Mouse (Mus musculus): ENCODE results near the gene Rab28. TPM values are rescaled to one million over a fixed set of nuclear protein-coding genes. Genes with fewer than 3 reads are reported as not detected.
"Not testable (repeated sequence)": the region's sequence is repeated elsewhere in the genome, so short reads cannot be mapped to it uniquely, and the experiment has no call there.

Rab28 gene
- polyA plus RNA-seq (2017; shearing (Covaris generic)) = 10 to 100 TPM; 19.1 to 31.4 (median 20.1) TPM

DNA sequence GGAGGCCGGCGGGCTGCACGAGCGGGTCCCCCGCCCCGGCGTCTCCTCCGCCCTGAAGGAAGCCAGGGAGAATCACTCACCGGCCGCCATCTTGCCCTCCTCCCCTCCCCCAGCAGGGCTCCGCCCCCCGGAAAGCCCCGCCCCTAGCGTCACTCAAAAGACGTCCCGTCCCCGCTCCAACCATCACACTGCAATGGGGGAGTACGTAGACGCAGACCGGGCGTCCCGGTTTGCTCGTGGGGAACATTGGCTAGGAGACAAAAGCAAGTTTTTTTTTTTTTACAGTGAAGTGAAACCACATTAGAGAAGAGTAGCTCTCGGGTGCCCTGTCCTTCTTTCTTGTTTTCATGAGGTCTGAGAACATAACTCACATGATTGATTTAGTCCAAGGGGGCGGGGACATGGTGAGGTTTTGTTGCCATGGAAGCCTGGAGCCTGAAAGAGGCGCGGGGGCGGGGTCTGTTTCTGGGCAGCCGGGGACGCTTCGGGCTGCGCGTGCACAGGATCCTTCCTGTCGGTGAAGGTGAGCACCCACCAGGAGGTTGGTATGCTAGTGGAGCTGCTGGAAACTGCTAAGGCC lies at the start of gene Rab28:
Gene Rab28 (minus strand): TSS at position 107 of the 580 bp plus-strand sequence.
- peak; percentile 95 for ATAC-seq

- ATAC-seq = no peak
Measured at GRCm38 (mm10) chr5:41757338-41757737, 49.4 kb upstream of the Rab28 start.

- ATAC-seq = no peak
Measured at GRCm38 (mm10) chr5:41756396-41756795, 48.4 kb upstream of the Rab28 start.

DNA sequence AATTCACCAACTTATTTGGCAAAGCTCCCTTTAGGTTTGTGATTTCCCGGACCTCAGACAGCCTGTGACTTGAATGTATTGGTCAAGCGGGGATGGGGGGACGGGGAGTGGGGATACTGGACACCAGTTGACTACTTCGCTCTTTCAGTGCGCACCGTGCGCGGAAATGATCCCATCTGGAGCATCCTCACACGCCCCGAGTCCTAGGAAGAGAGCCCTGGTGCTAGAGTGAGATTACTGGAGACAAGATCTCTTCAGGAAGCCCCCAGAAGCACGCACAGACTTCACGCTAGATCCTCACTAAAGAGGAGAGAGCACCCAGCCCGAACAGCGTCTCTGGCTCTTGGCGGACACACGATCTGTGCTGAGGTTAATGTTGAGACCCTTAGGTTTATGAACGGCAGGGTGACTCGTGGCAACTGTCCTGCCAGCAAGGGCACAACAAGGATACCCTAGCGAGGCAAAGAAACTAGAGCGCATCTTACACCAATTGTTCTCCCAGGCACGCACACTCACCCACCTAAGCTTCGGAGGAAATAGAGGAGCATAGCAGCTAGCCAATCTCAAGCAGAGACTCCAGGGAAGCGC lies 47.5 kb upstream of the Rab28 start:
- no peak for ATAC-seq

- no peak for ATAC-seq
Measured at GRCm38 (mm10) chr5:41754836-41755235, 46.9 kb upstream of the Rab28 start.

GRCm38 (mm10) chr5:41754226-41754775 lies 46.3 kb upstream of the Rab28 start:
- ATAC-seq = no peak

DNA sequence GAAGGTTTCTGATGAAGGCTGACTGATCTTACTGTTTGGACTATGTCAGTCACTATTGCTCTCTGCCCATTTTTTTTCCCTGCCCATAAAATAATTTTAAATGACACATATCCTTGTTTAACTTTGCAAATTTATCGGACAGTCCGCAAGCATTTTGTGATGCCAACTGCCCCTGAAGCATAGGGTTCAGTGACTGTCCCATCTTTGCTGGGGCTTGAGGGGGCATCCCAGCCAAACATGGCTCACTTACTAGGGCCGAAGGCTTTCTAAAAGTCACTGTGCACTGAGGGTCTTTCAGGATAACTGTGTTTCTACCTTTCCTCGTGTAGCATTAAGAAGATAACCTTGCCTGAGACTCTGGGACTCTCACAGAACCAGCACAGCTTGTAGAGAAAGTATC lies 44.8 kb upstream of the Rab28 start:
- no peak for ATAC-seq

DNA sequence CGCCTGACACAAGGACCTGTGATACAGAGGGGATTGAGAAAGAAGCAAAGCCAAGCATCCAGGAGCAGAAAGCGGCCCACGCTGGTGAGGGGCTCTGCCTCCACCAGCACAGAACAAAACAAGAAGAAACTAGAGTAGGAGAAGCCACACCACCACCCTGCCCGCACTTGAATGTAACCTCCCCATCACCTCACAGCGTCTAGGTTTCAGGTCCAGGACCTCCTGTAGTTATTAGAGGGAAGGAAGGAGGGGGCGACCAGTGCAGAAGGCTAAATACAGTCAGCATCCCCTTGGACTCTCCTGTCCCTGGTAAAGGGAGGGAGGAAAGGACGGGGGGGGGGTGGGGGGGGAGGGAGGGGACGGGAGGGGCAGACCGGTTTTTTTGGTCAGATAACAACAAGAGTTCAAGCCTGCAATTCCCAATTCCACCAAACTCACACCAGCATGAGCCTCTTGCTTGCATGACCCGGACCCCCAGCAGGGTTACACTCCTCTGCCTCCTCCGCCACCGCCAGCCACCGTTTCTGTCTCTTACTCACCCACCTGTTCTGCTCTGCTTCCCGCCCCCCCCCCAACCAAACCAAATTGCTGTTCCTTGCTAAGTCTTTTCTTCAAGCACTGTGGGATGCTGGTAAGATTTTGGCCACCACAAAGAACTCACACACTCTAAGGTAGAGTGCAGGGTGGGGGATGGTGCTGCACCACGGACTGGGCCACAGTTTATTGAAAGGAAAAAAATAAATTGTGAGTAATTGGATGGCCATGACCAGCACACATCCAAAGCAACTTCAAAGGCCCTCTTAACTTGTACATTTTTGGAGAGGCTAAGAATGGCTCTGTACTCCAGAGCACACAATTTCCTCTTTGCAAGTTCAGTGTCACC lies 37.2 kb upstream of the Rab28 start:
- no peak for ATAC-seq

GRCm38 (mm10) chr5:41744234-41744633 lies 36.3 kb upstream of the Rab28 start:
- ATAC-seq = no peak

- peak; percentile 48 for ATAC-seq
Measured at GRCm38 (mm10) chr5:41738817-41739216, 30.9 kb upstream of the Rab28 start.

DNA sequence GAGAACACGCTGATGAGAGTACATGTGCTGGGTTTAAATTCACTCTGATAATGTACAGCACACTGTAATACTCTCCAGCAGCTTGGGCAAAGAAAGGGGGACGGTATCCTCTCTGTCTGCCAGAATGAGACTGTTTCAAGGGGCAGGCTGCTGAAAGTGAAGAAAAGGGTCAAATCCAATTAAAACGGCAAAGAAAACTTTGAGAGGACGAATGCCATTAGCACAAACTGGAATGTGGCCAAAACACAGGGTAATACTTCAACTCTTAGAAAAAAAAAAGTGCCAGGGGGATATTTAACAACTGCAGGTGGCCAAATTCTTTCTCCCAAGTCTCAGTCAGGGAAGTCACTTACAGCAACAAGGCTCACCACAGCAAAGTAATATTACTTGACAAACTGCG lies 29.1 kb upstream of the Rab28 start:
- no peak for ATAC-seq

GRCm38 (mm10) chr5:41727017-41727416 lies 19.1 kb upstream of the Rab28 start:
- ATAC-seq = no peak

- ATAC-seq = no peak
Measured at GRCm38 (mm10) chr5:41725573-41725972, 17.6 kb upstream of the Rab28 start.

DNA sequence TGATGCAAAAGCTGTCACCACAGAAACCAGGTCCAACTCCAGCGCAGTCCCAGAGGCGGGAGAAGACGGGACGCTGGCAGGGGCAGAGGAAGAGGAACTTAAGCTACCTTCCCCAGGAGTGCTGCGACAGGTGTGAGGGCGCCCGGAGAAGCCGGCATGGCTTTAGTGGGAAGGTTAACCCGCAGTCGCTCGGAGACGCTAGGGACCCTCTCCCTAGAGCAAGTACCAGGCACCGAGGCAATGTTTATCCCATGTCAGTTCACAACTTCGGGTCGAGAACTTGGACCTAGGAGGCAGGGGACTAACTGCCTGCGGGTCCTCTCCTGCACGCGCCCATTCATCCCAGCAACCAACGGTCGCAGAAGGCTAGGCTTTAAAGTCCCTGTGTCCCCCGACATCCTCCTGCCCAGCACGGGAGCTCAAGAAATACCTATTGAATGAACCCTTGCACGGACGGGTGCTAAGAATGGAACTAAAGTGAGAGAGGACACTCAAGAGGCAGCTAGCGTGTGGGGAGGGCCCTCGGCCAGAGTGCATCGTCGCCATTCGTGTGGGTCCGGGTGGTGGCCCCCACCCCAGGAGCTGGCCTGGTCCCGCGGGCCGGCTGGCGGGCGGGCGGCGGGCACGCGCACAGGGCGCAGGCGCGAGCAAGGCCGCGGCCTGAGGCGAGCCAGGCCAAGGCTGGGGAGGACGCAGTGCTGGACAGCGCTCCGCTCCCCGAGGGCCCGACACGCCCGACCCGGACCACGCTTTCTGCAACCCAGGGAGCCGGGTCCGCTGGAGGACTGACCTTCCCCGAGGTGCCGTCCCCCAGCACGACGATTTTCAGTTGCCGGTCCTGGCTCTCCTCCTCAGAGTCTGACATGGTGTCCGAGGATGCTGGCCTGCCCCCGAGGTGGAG lies 592 bp downstream of the Rab28 start:
- peak; percentile 3 for ATAC-seq

DNA sequence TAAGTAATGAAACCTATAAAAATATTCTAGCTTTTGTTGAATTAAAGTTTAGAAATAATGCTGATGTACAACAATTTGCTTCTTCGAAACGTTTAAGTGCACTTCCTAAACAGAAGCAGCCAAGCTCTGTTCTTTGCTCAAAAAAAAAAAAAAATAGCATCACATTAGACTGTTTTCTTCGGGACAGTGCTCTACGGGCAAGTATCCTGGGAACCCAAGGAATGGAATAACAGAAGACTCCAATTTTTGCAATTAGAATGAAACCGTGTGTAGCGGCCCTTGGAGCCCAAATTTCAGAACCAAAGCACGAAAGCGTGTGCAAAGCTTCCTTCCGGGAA lies 1.2 kb downstream of the Rab28 start:
- no peak for ATAC-seq

- ATAC-seq = not testable (repeated sequence)
Measured at GRCm38 (mm10) chr5:41701085-41701484, 6.9 kb downstream of the Rab28 start.

GRCm38 (mm10) chr5:41697958-41698357 lies 10.0 kb downstream of the Rab28 start:
- ATAC-seq = no peak

- no peak for ATAC-seq
Measured at GRCm38 (mm10) chr5:41685016-41685415, 22.9 kb downstream of the Rab28 start.

DNA sequence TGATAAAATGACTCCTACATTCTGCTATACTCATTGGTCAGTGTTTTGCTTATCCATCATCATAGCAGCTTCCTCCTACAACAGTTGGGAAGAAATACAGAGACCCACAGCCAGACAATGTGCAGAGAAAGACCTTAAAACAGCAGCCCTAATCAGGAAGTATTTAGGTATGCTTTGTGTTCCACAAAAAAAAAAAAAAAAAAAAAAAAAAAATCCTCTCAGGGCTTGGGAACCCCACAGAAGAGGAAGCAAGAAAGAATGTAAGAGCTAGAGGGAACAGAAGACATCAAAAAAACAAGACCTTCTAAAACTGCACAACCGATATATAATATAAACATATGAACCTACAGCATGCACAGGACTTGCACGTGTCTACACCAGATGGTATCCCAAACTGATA lies 24.0 kb downstream of the Rab28 start:
- ATAC-seq = no peak

DNA sequence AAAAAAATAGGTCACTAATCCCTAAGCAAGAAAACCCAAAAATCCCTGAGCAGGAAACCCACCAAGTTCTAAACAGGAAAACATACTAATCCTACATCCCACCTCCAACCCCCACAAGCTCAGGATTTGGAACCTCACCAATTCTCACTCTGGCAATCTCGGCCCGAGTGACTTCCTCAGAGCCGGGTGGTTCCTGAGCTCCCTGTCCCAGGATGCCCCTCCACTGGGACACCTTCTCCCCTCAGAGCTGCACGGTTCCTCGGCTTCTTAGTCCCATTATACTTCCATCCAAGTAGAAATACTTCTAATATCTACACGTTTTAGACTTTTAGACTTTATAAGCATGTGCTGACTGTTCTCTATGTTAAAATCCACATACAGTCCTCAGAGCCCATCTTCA lies 41.9 kb downstream of the Rab28 start:
- no peak for ATAC-seq

- no peak for ATAC-seq
Measured at GRCm38 (mm10) chr5:41636793-41637192, 71.2 kb downstream of the Rab28 start.

All from inflammation-experienced regulatory T-cells, adult 6 months (primary cell).